Mouse (Mus musculus): Measurements from ENCODE around the gene Mepce.

GRCm38 (mm10) chr5:137786109-137786942 is 1.1 kb downstream of the Mepce start:
- TF ChIP-seq EP300 (IDR thresholded peaks at IDR 0.05; ENCODE audit: low read depth) (peak; percentile 70), CTCF (IDR thresholded peaks at IDR 0.05; ENCODE audit: low read depth) (no peak)
